Mouse (Mus musculus) CH12.LX (cell line): ENCODE measurements around the gene Phf13. TPM values are rescaled to one million over a fixed set of nuclear protein-coding genes. Genes with fewer than 3 reads are reported as not detected.

Experiments
- DNase-seq: peaks from one replicate; pipeline ENCODE4 v3.0.0-alpha.2; 2013; ENCODE audit errors: extremely low read depth
- H3K27ac ChIP-seq: 2 replicates; pipeline ENCODE4 v1.5.1; 2012; ENCODE audit warnings: low read depth, mild to moderate bottlenecking, control low read depth, moderate library complexity; ENCODE audit not compliant: insufficient read depth
- H3K27me3 ChIP-seq: replicated peaks from 2 replicates; pipeline ENCODE3; 2012; ENCODE audit warnings: inconsistent platforms
- H3K36me3 ChIP-seq, 2 experiments: replicated peaks in 1 of 2; 2 replicates each; pipeline versions ENCODE3 to v1.6.1; 2012; ENCODE audit warnings: inconsistent platforms in 1 of 2, low read length in 1 of 2, mild to moderate bottlenecking in 1 of 2, mixed read lengths in 1 of 2, moderate library complexity in 1 of 2; ENCODE audit not compliant: control insufficient read depth in 1 of 2, insufficient read depth in 1 of 2
- H3K4me1 ChIP-seq, 2 experiments: 2 replicates each; pipeline ENCODE4 v1.6.1; 2012; ENCODE audit warnings: inconsistent platforms in 1 of 2, moderate library complexity in 1 of 2; ENCODE audit not compliant: insufficient read depth in 2 of 2, control insufficient read depth in 1 of 2
- H3K4me2 ChIP-seq: 2 replicates; pipeline ENCODE4 v1.6.1; 2012; ENCODE audit warnings: low read depth, mild to moderate bottlenecking, control low read depth; ENCODE audit not compliant: poor library complexity, insufficient read depth, severe bottlenecking
- H3K4me3 ChIP-seq, 3 experiments: fragments of 150-350 bp in 1 of 3; sonication (generic) in 1 of 3; replicated peaks in 1 of 3; 2 replicates each; pipeline versions ENCODE3 to v1.5.1; 2011 to 2012; ENCODE audit warnings: low read depth in 2 of 3, low read length in 2 of 3, mild to moderate bottlenecking in 2 of 3, moderate library complexity in 2 of 3, control low read depth in 1 of 3, improper control_type of control experiment in 1 of 3, inconsistent platforms in 1 of 3, mixed read lengths in 1 of 3; ENCODE audit not compliant: poor library complexity in 1 of 3
- H3K79me2 ChIP-seq: replicated peaks from 2 replicates; pipeline ENCODE4 v1.6.1; 2012; ENCODE audit warnings: mild to moderate bottlenecking, moderate library complexity; ENCODE audit not compliant: control insufficient read depth, poor library complexity, insufficient read depth, severe bottlenecking; ENCODE audit errors: extremely low read depth
- H3K9ac ChIP-seq: 2 replicates; pipeline ENCODE4 v1.6.1; 2012; ENCODE audit warnings: low read depth, mild to moderate bottlenecking, control low read depth, moderate library complexity; ENCODE audit not compliant: insufficient read depth
- H3K9me3 ChIP-seq: replicated peaks from 2 replicates; pipeline ENCODE3; 2012; ENCODE audit warnings: low read length, inconsistent platforms, mixed read lengths
- CHD1 ChIP-seq: IDR thresholded peaks from 2 replicates; pipeline ENCODE4 v1.6.1; 2012; ENCODE audit warnings: low read depth, low read length, improper control_type of control experiment, inconsistent platforms
- CHD2 ChIP-seq: IDR thresholded peaks from 2 replicates; pipeline ENCODE4 v1.6.1; 2011; ENCODE audit warnings: low read length, improper control_type of control experiment
- CTCF ChIP-seq, 2 experiments: IDR thresholded peaks in 1 of 2; conservative IDR thresholded peaks in 1 of 2; 2 replicates each; pipeline ENCODE4 v1.5.1; 2011 to 2012; ENCODE audit warnings: low read depth in 2 of 2, low read length in 2 of 2, improper control_type of control experiment in 1 of 2, inconsistent platforms in 1 of 2, mild to moderate bottlenecking in 1 of 2, moderate library complexity in 1 of 2
- E2F4 ChIP-seq: IDR thresholded peaks from 2 replicates; pipeline ENCODE4 v1.6.1; 2011; ENCODE audit warnings: low read depth, low read length, improper control_type of control experiment; ENCODE audit not compliant: insufficient replicate concordance
- ELF1 ChIP-seq: IDR thresholded peaks from 2 replicates; pipeline ENCODE4 v1.6.1; 2014; ENCODE audit warnings: low read depth, mild to moderate bottlenecking, inconsistent platforms, low read length, improper control_type of control experiment
- IRF4 ChIP-seq: IDR thresholded peaks from 2 replicates; pipeline ENCODE4 v1.6.1; 2014; ENCODE audit warnings: low read depth, mild to moderate bottlenecking, inconsistent platforms, low read length, improper control_type of control experiment
- JUN ChIP-seq: IDR thresholded peaks from 2 replicates; pipeline ENCODE4 v1.6.1; 2011; ENCODE audit warnings: low read depth, mild to moderate bottlenecking, low read length, improper control_type of control experiment, moderate library complexity; ENCODE audit not compliant: insufficient read depth
- KAT2A ChIP-seq: IDR thresholded peaks from 2 replicates; pipeline ENCODE4 v1.6.1; 2012; ENCODE audit warnings: low read length, improper control_type of control experiment, inconsistent platforms; ENCODE audit not compliant: insufficient replicate concordance
- MAX ChIP-seq: IDR thresholded peaks from 2 replicates; pipeline ENCODE4 v1.6.1; 2011; ENCODE audit warnings: low read length, improper control_type of control experiment
- MAZ ChIP-seq: IDR thresholded peaks from 2 replicates; pipeline ENCODE4 v1.6.1; 2012; ENCODE audit warnings: low read depth, mild to moderate bottlenecking, inconsistent platforms, low read length, improper control_type of control experiment, moderate library complexity
- NELFE ChIP-seq: IDR thresholded peaks from 2 replicates; pipeline ENCODE4 v1.6.1; 2011; ENCODE audit warnings: low read depth, low read length, improper control_type of control experiment
- NRF1 ChIP-seq: IDR thresholded peaks from 2 replicates; pipeline ENCODE4 v1.6.1; 2014; ENCODE audit warnings: low read depth, mild to moderate bottlenecking, inconsistent platforms, low read length, improper control_type of control experiment, moderate library complexity
- PAX5 ChIP-seq: IDR thresholded peaks from 2 replicates; pipeline ENCODE4 v1.6.1; 2012; ENCODE audit warnings: low read length, inconsistent platforms, mixed read lengths
- POLR2AphosphoS2 ChIP-seq: IDR thresholded peaks from 2 replicates; pipeline ENCODE4 v1.6.1; 2011; ENCODE audit warnings: low read depth, low read length, improper control_type of control experiment
- RAD21 ChIP-seq: IDR thresholded peaks from 2 replicates; pipeline ENCODE4 v1.6.1; 2011; ENCODE audit warnings: low read depth, mild to moderate bottlenecking, low read length, improper control_type of control experiment, moderate library complexity
- SIN3A ChIP-seq: IDR thresholded peaks from 2 replicates; pipeline ENCODE4 v1.6.1; 2012; ENCODE audit warnings: low read length, improper control_type of control experiment, inconsistent platforms
- TBP ChIP-seq: conservative IDR thresholded peaks from 2 replicates; pipeline ENCODE4 v1.6.1; 2011; ENCODE audit warnings: low read depth, low read length, improper control_type of control experiment
- TCF12 ChIP-seq: IDR thresholded peaks from 2 replicates; pipeline ENCODE4 v1.6.1; 2014; ENCODE audit warnings: low read depth, mild to moderate bottlenecking, inconsistent platforms, low read length, improper control_type of control experiment
- UBTF ChIP-seq: IDR thresholded peaks from 2 replicates; pipeline ENCODE4 v1.6.1; 2012; ENCODE audit warnings: low read depth, mild to moderate bottlenecking, inconsistent platforms, low read length, improper control_type of control experiment, moderate library complexity
- ZKSCAN1 ChIP-seq: IDR thresholded peaks from 2 replicates; pipeline ENCODE4 v1.6.1; 2012; ENCODE audit warnings: low read depth, inconsistent platforms, low read length, improper control_type of control experiment, borderline replicate concordance
- ZNF384 ChIP-seq: IDR thresholded peaks from 2 replicates; pipeline ENCODE4 v1.6.1; 2012; ENCODE audit warnings: low read depth, low read length, improper control_type of control experiment, inconsistent platforms
- dilution Hi-C: fragments of 300-500 bp; cut with MboI; formaldehyde crosslinking; loops from 2 replicates; pipeline ENCODE4 v1.14.3; 2020; ENCODE audit warnings: low sequenced_read_pairs; ENCODE audit not compliant: extremely low pct_unique_long_range_greater_than_20kb, extremely low pct_ligation_motif_present
- in situ Hi-C: fragments of 300-500 bp; cut with MboI; formaldehyde crosslinking; loops from 3 replicates; pipeline ENCODE4 v1.14.3; 2019; ENCODE audit warnings: low sequenced_read_pairs, low pct_ligation_motif_present, low pct_unique_long_range_greater_than_20kb, mixed read lengths
- polyA plus RNA-seq: library from polyadenylated mRNA; unstranded; fragments of >175 nt; gene quantifications from 2 replicates; pipeline ENCODE4 v1.2.1, GENCODE M21; 2012; ENCODE audit warnings: low read depth; ENCODE audit not compliant: insufficient read length
- total RNA-seq, 2 experiments: library from RNA; depleted of rRNA; stranded (reverse); fragments of 300-350 nt in 1 of 2; fragments of >200 nt in 1 of 2; gene quantifications; 2 replicates each; pipeline ENCODE4 v1.2.3; 2012 to 2014

Phf13 gene
- total and polyA plus RNA-seq, 3 experiments: 1.9 to 5.0 (median 4.9) TPM

DNA sequence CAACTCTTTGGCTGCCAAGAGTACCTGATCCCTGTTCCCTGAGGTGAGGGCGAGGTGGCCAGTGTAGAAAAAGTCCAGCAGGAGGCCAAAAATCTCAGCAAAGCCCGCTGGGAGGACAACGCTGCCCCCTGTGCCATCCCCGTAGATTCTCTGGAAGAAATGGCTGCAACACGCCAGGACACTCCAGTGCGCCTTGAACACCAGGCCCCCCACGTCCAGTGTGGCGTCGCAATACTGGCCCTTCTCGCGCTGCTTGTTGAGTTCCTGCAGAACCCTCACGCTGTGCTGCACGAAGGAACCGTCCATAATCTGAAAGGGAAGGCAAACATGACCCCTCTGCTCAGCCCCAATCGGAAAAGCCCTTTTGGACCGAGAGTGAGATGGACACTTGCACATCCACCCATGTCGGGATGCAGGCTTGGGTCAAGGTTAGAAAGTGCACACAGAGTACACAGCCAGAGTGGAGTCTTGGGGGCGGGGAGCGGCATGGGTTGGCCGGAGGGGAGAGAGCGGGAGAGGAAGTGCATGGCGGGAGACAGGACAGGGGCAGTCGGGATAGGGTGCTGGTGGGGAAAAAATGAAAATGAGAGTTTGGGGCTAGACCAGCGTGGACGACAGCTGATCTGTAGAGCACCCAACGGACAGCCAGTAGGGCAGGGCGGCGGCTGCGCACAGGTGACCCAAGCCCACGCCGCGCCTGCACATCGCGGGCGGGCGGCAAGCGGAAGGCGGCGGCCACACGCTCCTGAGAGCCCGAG is 30.9 kb upstream of the Phf13 start:
- in situ Hi-C loops (no loop called here), dilution Hi-C loops (no loop called here)
- Histone ChIP-seq H3K9me3 (no peaks in the 10 kb centered on the region), H3K27ac (peak overlapping the region; percentile 26; the same call in 1 of the 2 replicates), H3K27me3 (peaks cover 3% of the 10 kb centered on the region), H3K4me1 (peaks cover 20 to 36% of the 10 kb centered on the region in 2 experiments), H3K36me3 (peaks cover 24 to 46% of the 10 kb centered on the region in 2 experiments), H3K79me2 (peaks cover 21% of the 10 kb centered on the region), H3K9ac (peak overlapping the region; percentile 65), H3K4me3 (peak overlapping the region; percentile 75 to 87 (median 80)), H3K4me2 (peak overlapping the region; percentile 77)
- no peak for TF ChIP-seq JUN
- TF ChIP-seq NRF1: peak; percentile 73
- TF ChIP-seq IRF4: 0 out of 2 replicates have a peak, but pooled peaks have one; percentile 4
- peak; percentile 21 for TF ChIP-seq CHD2
- DNase-seq: peak; percentile 23

DNA sequence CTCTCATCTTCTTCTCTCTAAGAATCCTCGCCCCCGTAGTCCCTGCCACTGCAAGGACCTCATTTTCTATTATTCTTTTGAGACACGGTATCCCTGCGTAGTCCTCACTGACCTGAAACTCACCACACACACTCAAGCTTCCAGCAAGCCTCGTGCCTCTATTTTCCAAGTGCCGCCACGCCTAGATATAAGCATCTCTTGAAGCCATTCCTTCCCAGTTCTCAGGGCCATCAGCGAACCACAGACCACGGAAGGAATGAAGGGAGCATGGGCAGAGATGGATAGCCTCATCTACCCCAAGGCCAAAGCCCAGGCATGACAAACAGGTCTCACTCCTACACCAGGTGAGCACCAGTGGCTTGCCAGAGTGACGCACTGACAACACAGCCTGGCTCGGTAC is 28.5 kb upstream of the Phf13 start:
- in situ Hi-C loops: no loop called here
- no peak overlapping the region for H3K4me2 ChIP-seq

DNA sequence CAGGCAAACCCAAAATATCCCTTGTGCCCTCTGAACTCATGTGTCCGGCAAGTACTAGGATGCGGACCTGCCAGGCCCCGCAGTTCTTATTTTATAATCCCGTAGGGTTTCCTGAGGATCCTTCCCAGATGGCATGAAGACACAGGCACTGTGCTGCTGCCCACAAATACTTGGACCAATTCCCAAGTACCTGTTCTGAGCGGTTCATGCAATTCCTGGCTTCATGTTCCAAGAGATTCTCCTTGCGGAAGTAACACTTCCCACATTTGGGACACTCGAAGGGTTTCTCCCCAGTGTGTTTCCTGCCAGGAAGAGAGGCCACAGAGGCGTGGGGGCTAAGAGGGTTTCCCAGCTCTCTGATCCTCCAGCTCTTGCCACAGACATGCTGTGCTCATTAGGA is 26.4 kb upstream of the Phf13 start:
- DNase-seq: no peak
- H3K79me2 ChIP-seq: peaks cover 21% of the 10 kb centered on the region
- TF ChIP-seq NRF1: no peak
- no peak for TF ChIP-seq NELFE
- TF ChIP-seq, all 38 proteins: peak for 0
- no peak overlapping the region for H3K4me2 ChIP-seq
- no peak overlapping the region for H3K9ac ChIP-seq
- in situ Hi-C loops: no loop called here
- H3K27me3 ChIP-seq: no peaks in the 10 kb centered on the region
- no peak overlapping the region for H3K27ac ChIP-seq
- dilution Hi-C loops: no loop called here
- H3K4me3 ChIP-seq: no peak overlapping the region
- peaks cover 59 to 88% of the 10 kb centered on the region in 2 experiments for H3K36me3 ChIP-seq
- no peaks in the 10 kb centered on the region for H3K9me3 ChIP-seq
- H3K4me1 ChIP-seq: peaks cover 11 to 24% of the 10 kb centered on the region in 2 experiments

More for the DNA sequence above, 28.5 kb upstream of the Phf13 start:
- no peak overlapping the region for H3K9ac ChIP-seq
- peaks cover 3% of the 10 kb centered on the region for H3K27me3 ChIP-seq
- no peak for DNase-seq
- no peak overlapping the region for H3K4me3 ChIP-seq
- no peaks in the 10 kb centered on the region for H3K9me3 ChIP-seq
- peaks cover 21% of the 10 kb centered on the region for H3K79me2 ChIP-seq
- H3K27ac ChIP-seq: no peak overlapping the region
- dilution Hi-C loops: no loop called here
- peaks cover 20 to 36% of the 10 kb centered on the region in 2 experiments for H3K4me1 ChIP-seq
- peaks cover 48 to 70% of the 10 kb centered on the region in 2 experiments for H3K36me3 ChIP-seq
- TF ChIP-seq CTCF (conservative IDR thresholded peaks at IDR 0.05 in 1 of 2, IDR thresholded peaks at IDR 0.05 in 1 of 2; ENCODE audit: low read depth in 2 of 2, low read length in 2 of 2) (no peak), ZNF384 (no peak), MAZ (no peak), PAX5 (no peak), JUN (no peak), POLR2AphosphoS2 (no peak), TBP (no peak), UBTF (no peak), MAX (no peak), ELF1 (no peak), NRF1 (no peak), RAD21 (no peak), KAT2A (no peak), SIN3A (no peak), NELFE (no peak), ZKSCAN1 (no peak), TCF12 (no peak), CHD1 (no peak), E2F4 (no peak)
